Mouse (Mus musculus) CD4-positive naive resting alpha-beta T cell, adult 76 days (primary cell): ENCODE measurements around the gene Olfr1506. TPM values are rescaled to one million over a fixed set of nuclear protein-coding genes. Genes with fewer than 3 reads are reported as not detected.

Experiments
- total RNA-seq: library from RNA; stranded (reverse); gene quantifications from one replicate; pipeline ENCODE4 v1.2.4, GENCODE M21; 2023

Olfr1506 gene
- 0.73 TPM for total RNA-seq

GRCm38 (mm10) chr2:90224393-90224792, at the start of gene Olfr1506:
Gene Olfr1506, minus strand, starts transcription at chr2:90224493.

GRCm38 (mm10) chr2:90270932-90271331, 46.6 kb upstream of the Olfr1506 start, which contains the start of gene Olfr1271:
Gene Olfr1271, minus strand, starts transcription at chr2:90271032.

GRCm38 (mm10) chr2:90257492-90257891, 33.2 kb upstream of the Olfr1506 start, which contains the start of gene Olfr142:
Gene Olfr142, minus strand, starts transcription at chr2:90257592.

Other genes with a start within 250 kb of the Olfr1506 start
- gene Olfr1261, start 233.3 kb downstream of the Olfr1506 start, total RNA-seq, result not detected
- not detected for gene Olfr1262, start 224.3 kb downstream of the Olfr1506 start, total RNA-seq
- gene Olfr1263, start 212.4 kb downstream of the Olfr1506 start, total RNA-seq, result not detected
- gene Olfr1264, start 198.9 kb downstream of the Olfr1506 start, total RNA-seq, result not detected
- gene Olfr1265, start 189.2 kb downstream of the Olfr1506 start, total RNA-seq, result not detected
- gene Olfr140, start 160.9 kb downstream of the Olfr1506 start, total RNA-seq, result not detected
- gene Olfr1269, start 103.1 kb downstream of the Olfr1506 start, total RNA-seq, result not detected
- gene Olfr32, start 82.2 kb downstream of the Olfr1506 start, total RNA-seq, result not detected
- not detected for gene Olfr1270, start 71.4 kb downstream of the Olfr1506 start, total RNA-seq
- gene Olfr142, start 33.1 kb upstream of the Olfr1506 start, total RNA-seq, result not detected
- gene Olfr1271, start 46.5 kb upstream of the Olfr1506 start, total RNA-seq, result not detected
- not detected for gene Olfr1272, start 68.3 kb upstream of the Olfr1506 start, total RNA-seq
- gene Gm13769, start 97.7 kb upstream of the Olfr1506 start, total RNA-seq, result not detected
- gene Olfr1274-ps, start 174.2 kb upstream of the Olfr1506 start, total RNA-seq, result not detected